Mouse (Mus musculus) testis, postnatal 10 days (tissue): ENCODE data around the gene Wnt9b.

Source experiments
- DNase-seq: peaks from one replicate; pipeline ENCODE4 v3.0.0; 2021; ENCODE audit warnings: low spot score

Wnt9b gene

GRCm38 (mm10) chr11:103683667-103684334 lies 65.8 kb downstream of the Wnt9b start:
- DNase-seq = no peak
